Mouse (Mus musculus): ENCODE measurements at regions not wholly inside any gene's neighbourhood (a gene's known extent, or its start where the extent isn't known, plus 50 kb on each side); places are given as distances from the start of the nearest gene placed in this dataset.

GRCm38 (mm10) chr13:101371906-101372305 is 396.1 kb downstream of the Pik3r1 start:
- Histone ChIP-seq H3K27ac (ENCODE audit: control insufficient read depth, insufficient read depth, low read depth, low read length, poor library complexity) (no peak overlapping the region), H3K4me3 (replicated peaks; ENCODE audit: control insufficient read depth, low read depth, low read length) (no peak overlapping the region), H3K4me1 (ENCODE audit: control insufficient read depth, insufficient read depth, low read length) (no peaks in the 10 kb centered on the region)
- no peak for TF ChIP-seq POLR2A (IDR thresholded peaks at IDR 0.05; ENCODE audit: borderline replicate concordance, control insufficient read depth, low read depth, low read length)
- no peak for TF ChIP-seq CTCF (IDR thresholded peaks at IDR 0.05; ENCODE audit: control insufficient read depth, insufficient read depth, low read length)
- 68% methylated on average over 1 of the region's 1 CpGs for WGBS

GRCm38 (mm10) chr13:101368170-101368569 is 399.8 kb downstream of the Pik3r1 start:
- 40% methylated on average over 5 of the region's 5 CpGs for WGBS
- TF ChIP-seq POLR2A (IDR thresholded peaks at IDR 0.05; ENCODE audit: borderline replicate concordance, control insufficient read depth, low read depth, low read length) (no peak), CTCF (IDR thresholded peaks at IDR 0.05; ENCODE audit: control insufficient read depth, insufficient read depth, low read length) (no peak)
- Histone ChIP-seq H3K4me3 (replicated peaks; ENCODE audit: control insufficient read depth, low read depth, low read length) (no peak overlapping the region), H3K27ac (ENCODE audit: control insufficient read depth, insufficient read depth, low read depth, low read length, poor library complexity) (no peak overlapping the region), H3K4me1 (ENCODE audit: control insufficient read depth, insufficient read depth, low read length) (no peaks in the 10 kb centered on the region)

DNA sequence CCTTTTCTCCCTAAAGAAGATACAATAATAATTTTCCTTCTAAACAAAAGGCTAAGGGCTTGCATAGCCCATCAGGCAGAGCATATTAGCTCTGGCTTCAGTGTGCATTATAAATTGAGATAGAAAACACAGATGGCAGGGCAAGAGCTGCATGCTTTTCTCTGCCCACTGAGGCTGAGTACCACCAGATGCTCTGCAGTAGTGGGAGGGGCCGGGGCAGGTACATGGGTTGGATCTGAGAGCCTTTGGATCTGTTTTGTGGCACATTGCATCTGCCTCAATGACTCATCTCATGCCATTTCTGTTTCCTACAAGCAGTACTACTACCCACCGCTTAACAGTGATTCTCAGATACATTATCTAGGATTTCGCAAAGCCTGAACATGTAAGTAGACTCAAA is 412.7 kb downstream of the Pik3r1 start:
- no peak overlapping the region for H3K4me3 ChIP-seq (replicated peaks; ENCODE audit: control insufficient read depth, low read depth, low read length)
- 83% methylated on average over 3 of the region's 3 CpGs for WGBS
- TF ChIP-seq POLR2A (IDR thresholded peaks at IDR 0.05; ENCODE audit: borderline replicate concordance, control insufficient read depth, low read depth, low read length) = no peak
- H3K27ac ChIP-seq (ENCODE audit: control insufficient read depth, insufficient read depth, low read depth, low read length, poor library complexity) = no peak overlapping the region
- H3K4me1 ChIP-seq (ENCODE audit: control insufficient read depth, insufficient read depth, low read length) = no peaks in the 10 kb centered on the region

GRCm38 (mm10) chr13:101351123-101351522 is 416.9 kb downstream of the Pik3r1 start:
- Histone ChIP-seq H3K4me3 (replicated peaks; ENCODE audit: control insufficient read depth, low read depth, low read length) (no peak overlapping the region), H3K27ac (ENCODE audit: control insufficient read depth, insufficient read depth, low read depth, low read length, poor library complexity) (no peak overlapping the region), H3K4me1 (ENCODE audit: control insufficient read depth, insufficient read depth, low read length) (no peaks in the 10 kb centered on the region)
- no peak for TF ChIP-seq CTCF (IDR thresholded peaks at IDR 0.05; ENCODE audit: control insufficient read depth, insufficient read depth, low read length)
- TF ChIP-seq POLR2A (IDR thresholded peaks at IDR 0.05; ENCODE audit: borderline replicate concordance, control insufficient read depth, low read depth, low read length) = no peak
- WGBS = 85% methylated on average over 4 of the region's 4 CpGs

DNA sequence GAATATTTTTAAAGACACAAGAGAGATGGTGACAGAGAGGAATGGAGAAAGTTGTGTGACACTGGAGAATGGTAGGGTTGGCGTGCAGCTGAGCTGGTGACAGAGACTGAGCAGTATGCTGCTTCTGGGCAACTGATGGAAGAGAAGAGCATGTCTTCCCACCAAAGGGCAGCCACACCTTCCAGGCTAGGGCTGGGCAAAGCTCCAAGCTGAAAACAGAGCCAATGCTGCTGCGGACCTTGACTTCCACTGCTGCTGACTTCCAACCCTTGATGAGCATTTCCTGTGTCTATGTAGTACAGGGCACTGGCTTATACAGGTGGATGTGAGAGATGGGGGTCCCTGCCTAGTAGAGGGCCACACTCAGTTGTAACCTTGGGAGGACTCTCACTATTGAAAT is 418.7 kb downstream of the Pik3r1 start:
- no peaks in the 10 kb centered on the region for H3K4me1 ChIP-seq (ENCODE audit: control insufficient read depth, insufficient read depth, low read length)
- WGBS = 76% methylated on average over 2 of the region's 2 CpGs
- H3K27ac ChIP-seq (ENCODE audit: control insufficient read depth, insufficient read depth, low read depth, low read length, poor library complexity) = no peak overlapping the region
- TF ChIP-seq CTCF (IDR thresholded peaks at IDR 0.05; ENCODE audit: control insufficient read depth, insufficient read depth, low read length) = no peak
- no peak for TF ChIP-seq POLR2A (IDR thresholded peaks at IDR 0.05; ENCODE audit: borderline replicate concordance, control insufficient read depth, low read depth, low read length)
- no peak overlapping the region for H3K4me3 ChIP-seq (replicated peaks; ENCODE audit: control insufficient read depth, low read depth, low read length)

- H3K4me1 ChIP-seq (ENCODE audit: control insufficient read depth, insufficient read depth, low read length) = no peaks in the 10 kb centered on the region
- 88% methylated on average over 3 of the region's 3 CpGs for WGBS
- no peak overlapping the region for H3K27ac ChIP-seq (ENCODE audit: control insufficient read depth, insufficient read depth, low read depth, low read length, poor library complexity)
- no peak overlapping the region for H3K4me3 ChIP-seq (replicated peaks; ENCODE audit: control insufficient read depth, low read depth, low read length)
- no peak for TF ChIP-seq CTCF (IDR thresholded peaks at IDR 0.05; ENCODE audit: control insufficient read depth, insufficient read depth, low read length)
- no peak for TF ChIP-seq POLR2A (IDR thresholded peaks at IDR 0.05; ENCODE audit: borderline replicate concordance, control insufficient read depth, low read depth, low read length)
These were observed 429.6 kb downstream of the Pik3r1 start for GRCm38 (mm10) chr13:101338280-101338872.

GRCm38 (mm10) chr13:101318621-101319020 is 449.4 kb downstream of the Pik3r1 start:
- Histone ChIP-seq H3K27ac (ENCODE audit: control insufficient read depth, insufficient read depth, low read depth, low read length, poor library complexity) (no peak overlapping the region), H3K4me3 (replicated peaks; ENCODE audit: control insufficient read depth, low read depth, low read length) (no peak overlapping the region), H3K4me1 (ENCODE audit: control insufficient read depth, insufficient read depth, low read length) (no peaks in the 10 kb centered on the region)
- no peak for TF ChIP-seq POLR2A (IDR thresholded peaks at IDR 0.05; ENCODE audit: borderline replicate concordance, control insufficient read depth, low read depth, low read length)
- no peak for TF ChIP-seq CTCF (IDR thresholded peaks at IDR 0.05; ENCODE audit: control insufficient read depth, insufficient read depth, low read length)
- WGBS = 66% methylated on average over 4 of the region's 4 CpGs

- TF ChIP-seq POLR2A (IDR thresholded peaks at IDR 0.05; ENCODE audit: borderline replicate concordance, control insufficient read depth, low read depth, low read length) (no peak), CTCF (IDR thresholded peaks at IDR 0.05; ENCODE audit: control insufficient read depth, insufficient read depth, low read length) (no peak)
- 84% methylated on average over 4 of the region's 4 CpGs for WGBS
These were observed 451.7 kb downstream of the Pik3r1 start for GRCm38 (mm10) chr13:101316336-101316735.

GRCm38 (mm10) chr13:101314040-101314439 is 454.0 kb downstream of the Pik3r1 start:
- TF ChIP-seq POLR2A (IDR thresholded peaks at IDR 0.05; ENCODE audit: borderline replicate concordance, control insufficient read depth, low read depth, low read length) = no peak
- no peak for TF ChIP-seq CTCF (IDR thresholded peaks at IDR 0.05; ENCODE audit: control insufficient read depth, insufficient read depth, low read length)
- no peaks in the 10 kb centered on the region for H3K4me1 ChIP-seq (ENCODE audit: control insufficient read depth, insufficient read depth, low read length)

More at GRCm38 (mm10) chr13:101316336-101316735, 451.7 kb downstream of the Pik3r1 start:
- Histone ChIP-seq H3K4me1 (ENCODE audit: control insufficient read depth, insufficient read depth, low read length) (no peaks in the 10 kb centered on the region), H3K27ac (ENCODE audit: control insufficient read depth, insufficient read depth, low read depth, low read length, poor library complexity) (no peak overlapping the region), H3K4me3 (replicated peaks; ENCODE audit: control insufficient read depth, low read depth, low read length) (no peak overlapping the region)

More at GRCm38 (mm10) chr13:101314040-101314439, 454.0 kb downstream of the Pik3r1 start:
- H3K27ac ChIP-seq (ENCODE audit: control insufficient read depth, insufficient read depth, low read depth, low read length, poor library complexity) = no peak overlapping the region
- H3K4me3 ChIP-seq (replicated peaks; ENCODE audit: control insufficient read depth, low read depth, low read length) = no peak overlapping the region
